Mouse (Mus musculus): ENCODE data around the gene 9130213A22Rik.

DNA sequence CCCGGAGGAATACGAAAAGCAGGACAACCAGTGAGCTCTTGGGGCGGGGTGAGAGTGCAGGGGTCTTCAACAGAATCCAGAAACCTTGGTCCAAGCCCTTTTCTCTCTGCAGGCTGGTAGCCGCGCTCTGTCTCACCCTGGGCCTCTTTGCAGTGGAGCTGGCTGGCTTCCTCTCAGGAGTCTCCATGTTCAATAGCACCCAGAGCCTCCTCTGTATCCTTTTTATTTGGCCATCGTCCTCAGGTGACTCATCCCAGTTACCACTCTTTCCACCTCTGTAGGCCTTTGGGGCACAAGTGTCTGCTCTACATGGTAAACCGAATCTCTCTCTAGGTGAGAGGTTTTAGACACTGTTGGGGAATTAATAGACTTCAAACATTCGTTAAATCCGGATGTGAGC lies 51.1 kb downstream of the 9130213A22Rik start:
- TF ChIP-seq GATA2 (IDR thresholded peaks at IDR 0.05; ENCODE audit: borderline replicate concordance, low read depth, low read length) (no peak), GATA1 (IDR thresholded peaks at IDR 0.05; ENCODE audit: borderline replicate concordance, low read length) (no peak), CTCF (IDR thresholded peaks at IDR 0.05; ENCODE audit: low read depth, low read length) (no peak), POLR2AphosphoS5 (IDR thresholded peaks at IDR 0.05; ENCODE audit: insufficient replicate concordance, low read depth, low read length) (no peak)
